ENCODE assay signal across 8 mouse cellular contexts in the genomic region with DNA sequence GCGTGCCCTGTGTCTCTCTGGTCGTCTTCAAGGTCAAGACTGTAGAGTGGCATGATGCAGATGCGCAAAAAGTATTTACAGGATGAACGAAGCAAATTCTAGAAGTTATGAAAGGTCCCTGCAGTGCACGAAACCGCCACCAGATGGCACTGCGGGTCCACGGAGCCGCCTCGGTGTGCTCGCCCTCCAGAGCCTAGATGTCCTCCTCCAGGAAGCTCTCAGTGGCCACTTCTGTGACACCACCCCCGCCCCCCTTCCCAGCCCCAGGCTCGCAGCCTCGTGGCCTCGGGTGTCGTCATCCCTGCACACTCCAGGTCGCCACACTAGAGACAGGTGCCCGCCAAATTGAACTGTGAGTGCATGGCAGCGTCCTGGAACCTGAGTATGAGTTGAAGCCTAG. TPM values are rescaled to one million over a fixed set of nuclear protein-coding genes. Genes with fewer than 3 reads are reported as not detected.
DNase-seq lines count a peak whose midpoint lies in the region; ATAC-seq and TF ChIP-seq lines count a peak whose summit lies in the region.

No protein-coding gene starts in this region.

- intact Hi-C loops in heart, postnatal 10 days (cut with DNase I) = loop anchor here (2.0 kb wide), 1 partner anchor 213 kb away; no protein-coding TSS in a partner anchor

- ATAC-seq in forebrain, embryonic 12.5 days (ENCODE audit: low FRiP score) = peak; percentile 73
- ATAC-seq in neural tube, embryonic 15.5 days (ENCODE audit: low FRiP score) = peak; percentile 69; the same call in 1 of the 2 replicates

- H3K27ac ChIP-seq in CH12.LX (ENCODE audit: insufficient read depth, low read depth) = no peak overlapping the region
- H3K27ac ChIP-seq in forebrain, embryonic 12.5 days = no peak overlapping the region
- H3K27ac ChIP-seq in neural tube, embryonic 15.5 days (replicated peaks) = no peak overlapping the region

- TF ChIP-seq POLR2A in CH12.LX (IDR thresholded peaks at IDR 0.05; ENCODE audit: low read depth, low read length) = no peak
- no peak; the same call in 1 of the 2 replicates for TF ChIP-seq POLR2A in lung, adult 2 months (IDR thresholded peaks at IDR 0.05; ENCODE audit: borderline replicate concordance, extremely low read depth, low read depth, low read length)

- peaks cover 61% of the 10 kb centered on the region for H3K27me3 ChIP-seq in CH12.LX (replicated peaks)
- peaks cover 65% of the 10 kb centered on the region for H3K27me3 ChIP-seq in forebrain, embryonic 12.5 days
- H3K27me3 ChIP-seq in neural tube, embryonic 15.5 days (replicated peaks) = peaks cover 52% of the 10 kb centered on the region

- TF ChIP-seq RAD21 in CH12.LX (IDR thresholded peaks at IDR 0.05; ENCODE audit: low read depth, low read length) = peak; percentile 95

- H3K9me3 ChIP-seq in CH12.LX (replicated peaks; ENCODE audit: low read length) = peaks cover 16% of the 10 kb centered on the region
- H3K9me3 ChIP-seq in forebrain, embryonic 12.5 days = peaks cover 4% of the 10 kb centered on the region; the same call in 1 of the 2 replicates
- H3K9me3 ChIP-seq in neural tube, embryonic 15.5 days (replicated peaks) = 0 out of 2 replicates have a peak, but pooled peaks cover 2% of the 10 kb centered on the region

- H3K4me2 ChIP-seq in CH12.LX (ENCODE audit: insufficient read depth, low read depth, poor library complexity, severe bottlenecking) = no peak overlapping the region
- H3K4me2 ChIP-seq in forebrain, embryonic 12.5 days = peak overlapping the region; percentile 40
- peak overlapping the region; percentile 41 for H3K4me2 ChIP-seq in neural tube, embryonic 15.5 days

- no peak overlapping the region for H3K4me3 ChIP-seq in CH12.LX (replicated peaks in 1 of 3; ENCODE audit: low read depth in 2 of 3, low read length in 2 of 3, poor library complexity in 1 of 3)
- H3K4me3 ChIP-seq in forebrain, embryonic 12.5 days (replicated peaks) = no peak overlapping the region
- no peak overlapping the region for H3K4me3 ChIP-seq in lung, adult 2 months (replicated peaks; ENCODE audit: extremely low read depth, low read depth, low read length)
- 0 out of 2 replicates have a peak overlapping the region, but pooled peaks have one; percentile 3 for H3K4me3 ChIP-seq in neural tube, embryonic 15.5 days (replicated peaks)

- in situ Hi-C loops in CH12.LX (cut with MboI; ENCODE audit: low pct_ligation_motif_present, low pct_unique_long_range_greater_than_20kb, low sequenced_read_pairs) = loop anchor here (25.0 kb wide), 2 partner anchors 157 to 457 kb away; a partner anchor contains a TSS

- dilution Hi-C loops in CH12.LX (cut with MboI; ENCODE audit: extremely low pct_ligation_motif_present, extremely low pct_unique_long_range_greater_than_20kb, low sequenced_read_pairs) = no loop called here

- H3K79me2 ChIP-seq in CH12.LX (replicated peaks; ENCODE audit: control insufficient read depth, extremely low read depth, insufficient read depth, poor library complexity, severe bottlenecking) = no peaks in the 10 kb centered on the region

- no peak overlapping the region for H3K9ac ChIP-seq in CH12.LX (ENCODE audit: insufficient read depth, low read depth)
- H3K9ac ChIP-seq in forebrain, embryonic 12.5 days = no peak overlapping the region
- H3K9ac ChIP-seq in neural tube, embryonic 15.5 days (replicated peaks) = no peak overlapping the region

- peaks cover 2 to 28% of the 10 kb centered on the region in 2 experiments; a peak in 3 of 4 replicates for H3K4me1 ChIP-seq in CH12.LX (ENCODE audit: control insufficient read depth in 1 of 2, insufficient read depth in 2 of 2)
- peaks cover 14% of the 10 kb centered on the region for H3K4me1 ChIP-seq in forebrain, embryonic 12.5 days
- no peaks in the 10 kb centered on the region for H3K4me1 ChIP-seq in lung, adult 2 months (ENCODE audit: control insufficient read depth, insufficient read depth, low read length)
- peaks cover 11% of the 10 kb centered on the region for H3K4me1 ChIP-seq in neural tube, embryonic 15.5 days

- TF ChIP-seq CTCF in CH12.LX (conservative IDR thresholded peaks at IDR 0.05 in 1 of 2, IDR thresholded peaks at IDR 0.05 in 1 of 2; ENCODE audit: low read depth in 2 of 2, low read length in 2 of 2) = peak; percentile 93 to 97
- TF ChIP-seq CTCF in lung, adult 2 months (IDR thresholded peaks at IDR 0.05; ENCODE audit: insufficient read depth, low read length) = peak; percentile 96

- no peak for TF ChIP-seq EP300 in CH12.LX (IDR thresholded peaks at IDR 0.05; ENCODE audit: low read length)

- DNase-seq in CH12.LX (ENCODE audit: extremely low read depth) = peak; percentile 75
- peak; percentile 79 for DNase-seq in c-Kit-positive CD71-positive TER-119-positive erythroid progenitor cells, embryonic 14.5 days (ENCODE audit: low spot score)
- peak; percentile 83 to 93 for DNase-seq in heart, postnatal 10 days
- peak; percentile 74 to 93 for DNase-seq in kidney, postnatal 36 days
- peak; percentile 88 for DNase-seq in lung, adult 2 months
- peak; percentile 85 for DNase-seq in thymus, postnatal 0 days (ENCODE audit: low spot score)

- WGBS in forebrain, embryonic 12.5 days = 4% methylated on average over 19 of the region's 19 CpGs
- 3% methylated on average over 19 of the region's 19 CpGs for WGBS in lung, adult 2 months
- WGBS in neural tube, embryonic 15.5 days = 1% methylated on average over 19 of the region's 19 CpGs

- no peaks in the 10 kb centered on the region for H3K36me3 ChIP-seq in CH12.LX (replicated peaks in 1 of 2; ENCODE audit: control insufficient read depth in 1 of 2, insufficient read depth in 1 of 2, low read length in 1 of 2)
- no peaks in the 10 kb centered on the region for H3K36me3 ChIP-seq in forebrain, embryonic 12.5 days (replicated peaks)
- no peaks in the 10 kb centered on the region for H3K36me3 ChIP-seq in neural tube, embryonic 15.5 days

TF ChIP-seq in CH12.LX, 34 proteins besides CTCF, POLR2A, EP300 and RAD21 (continues in another document):
- TF ChIP-seq SMC3 (IDR thresholded peaks at IDR 0.05; ENCODE audit: low read depth, low read length) = peak; percentile 85
- no peak for TF ChIP-seq MAFK (IDR thresholded peaks at IDR 0.05; ENCODE audit: insufficient replicate concordance, low read length)
- no peak; the same call in 1 of the 2 replicates for TF ChIP-seq SIN3A (IDR thresholded peaks at IDR 0.05; ENCODE audit: low read length)
- TF ChIP-seq ELF1 (IDR thresholded peaks at IDR 0.05; ENCODE audit: low read depth, low read length) = peak; percentile 70
- no peak for TF ChIP-seq ZKSCAN1 (IDR thresholded peaks at IDR 0.05; ENCODE audit: borderline replicate concordance, low read depth, low read length)
- 0 out of 2 replicates have a peak, but pooled peaks have one; percentile 43 for TF ChIP-seq RCOR1 (conservative IDR thresholded peaks at IDR 0.05; ENCODE audit: low read depth, low read length)

RNA-seq across cellular contexts. Expression of a gene that starts 0.8 kb away (rescaled TPM):
- total RNA-seq in CH12.LX (2012; rRNA removed) (0.21 and 0.47 TPM in 2 replicates), CH12.LX (2014; rRNA removed) (0.08 and 0.92 TPM in 2 replicates)
- polyA plus RNA-seq in CH12.LX (2012; ENCODE audit: insufficient read length, low read depth) = not detected in 2 replicates
- polyA plus RNA-seq in forebrain, embryonic 12.5 days (2016; fragmentation: Nextera tagmentation; extraction: Ambion mirVana) = not detected in 2 replicates
- 1,000 to 10,000 TPM; 3,255 to 3,362 TPM for total RNA-seq in heart, postnatal 10 days (2021)
- polyA plus RNA-seq in lung, adult 2 months (2012; rRNA removed) = 88.3 and 1,345 TPM in 2 replicates
- polyA plus RNA-seq in neural tube, embryonic 15.5 days (2015; fragmentation: Nextera tagmentation; extraction: Ambion mirVana) = 16.6 and 38.6 TPM in 2 replicates
- 3.6 and 7.0 TPM in 2 replicates for polyA plus RNA-seq in thymus, postnatal 0 days (2015; fragmentation: Nextera tagmentation; extraction: Ambion mirVana)

RNA-seq across cellular contexts. Expression of a gene that starts 1.5 kb away (rescaled TPM):
- 3.9 and 4.4 TPM in 2 replicates for total RNA-seq in CH12.LX (2012; rRNA removed)
- total RNA-seq in CH12.LX (2014; rRNA removed) = 0.17 TPM in 1 of 2 replicates, not detected in the other
- polyA plus RNA-seq in CH12.LX (2012; ENCODE audit: insufficient read length, low read depth) = not detected in 2 replicates
- 2.8 and 5.4 TPM in 2 replicates for polyA plus RNA-seq in forebrain, embryonic 12.5 days (2016; fragmentation: Nextera tagmentation; extraction: Ambion mirVana)
- total RNA-seq in heart, postnatal 10 days (2021) = under 1 TPM; 0.26 to 0.55 TPM
- polyA plus RNA-seq in lung, adult 2 months (2012; rRNA removed) = 14.1 and 18.2 TPM in 2 replicates
- polyA plus RNA-seq in neural tube, embryonic 15.5 days (2015; fragmentation: Nextera tagmentation; extraction: Ambion mirVana) = 1.2 and 4.0 TPM in 2 replicates
- 35.3 and 38.4 TPM in 2 replicates for polyA plus RNA-seq in thymus, postnatal 0 days (2015; fragmentation: Nextera tagmentation; extraction: Ambion mirVana)

RNA-seq across cellular contexts. Expression of a gene that starts 23.6 kb away (rescaled TPM):
- total RNA-seq in CH12.LX (2012; rRNA removed) (40.6 and 43.8 TPM in 2 replicates), CH12.LX (2014; rRNA removed) (29.0 and 30.0 TPM in 2 replicates)
- 31.7 and 33.5 TPM in 2 replicates for polyA plus RNA-seq in CH12.LX (2012; ENCODE audit: insufficient read length, low read depth)
- 23.3 and 23.7 TPM in 2 replicates for polyA plus RNA-seq in forebrain, embryonic 12.5 days (2016; fragmentation: Nextera tagmentation; extraction: Ambion mirVana)
- 10 to 100 TPM; 10.3 to 12.3 TPM for total RNA-seq in heart, postnatal 10 days (2021)
- 43.3 and 44.6 TPM in 2 replicates for polyA plus RNA-seq in lung, adult 2 months (2012; rRNA removed)
- 21.6 and 22.2 TPM in 2 replicates for polyA plus RNA-seq in neural tube, embryonic 15.5 days (2015; fragmentation: Nextera tagmentation; extraction: Ambion mirVana)
- polyA plus RNA-seq in thymus, postnatal 0 days (2015; fragmentation: Nextera tagmentation; extraction: Ambion mirVana) = 14.3 and 15.1 TPM in 2 replicates

RNA-seq across cellular contexts. Expression of a gene that starts 45.9 kb away (rescaled TPM):
- total RNA-seq in CH12.LX (2012; rRNA removed) (0.42 and 0.68 TPM in 2 replicates), CH12.LX (2014; rRNA removed) (0.11 TPM in 1 of 2 replicates, not detected in the other)
- 1.3 and 1.4 TPM in 2 replicates for polyA plus RNA-seq in CH12.LX (2012; ENCODE audit: insufficient read length, low read depth)
- polyA plus RNA-seq in forebrain, embryonic 12.5 days (2016; fragmentation: Nextera tagmentation; extraction: Ambion mirVana) = 4.8 and 5.3 TPM in 2 replicates
- total RNA-seq in heart, postnatal 10 days (2021) = 10 to 100 TPM; 23.1 to 40.1 TPM
- polyA plus RNA-seq in lung, adult 2 months (2012; rRNA removed) = 10.0 and 17.8 TPM in 2 replicates
- polyA plus RNA-seq in neural tube, embryonic 15.5 days (2015; fragmentation: Nextera tagmentation; extraction: Ambion mirVana) = 1.9 and 2.1 TPM in 2 replicates
- polyA plus RNA-seq in thymus, postnatal 0 days (2015; fragmentation: Nextera tagmentation; extraction: Ambion mirVana) = 2.2 and 2.4 TPM in 2 replicates

RNA-seq across cellular contexts. Expression of a gene that starts 46.1 kb away (rescaled TPM):
- total RNA-seq in CH12.LX (2012; rRNA removed) (22.6 and 33.2 TPM in 2 replicates), CH12.LX (2014; rRNA removed) (14.4 and 15.9 TPM in 2 replicates)
- 36.8 and 36.9 TPM in 2 replicates for polyA plus RNA-seq in CH12.LX (2012; ENCODE audit: insufficient read length, low read depth)
- polyA plus RNA-seq in forebrain, embryonic 12.5 days (2016; fragmentation: Nextera tagmentation; extraction: Ambion mirVana) = 24.7 and 24.8 TPM in 2 replicates
- 10 to 100 TPM in 1 of 2 experiments, 1 to 10 TPM in 1; 8.2 to 11.0 TPM for total RNA-seq in heart, postnatal 10 days (2021)
- polyA plus RNA-seq in lung, adult 2 months (2012; rRNA removed) = 4.6 and 5.2 TPM in 2 replicates
- 22.2 and 23.0 TPM in 2 replicates for polyA plus RNA-seq in neural tube, embryonic 15.5 days (2015; fragmentation: Nextera tagmentation; extraction: Ambion mirVana)
- 15.8 and 18.7 TPM in 2 replicates for polyA plus RNA-seq in thymus, postnatal 0 days (2015; fragmentation: Nextera tagmentation; extraction: Ambion mirVana)
